Mouse (Mus musculus) ZHBTc4 (cell line): ENCODE data around the gene Tmem232.
A peak's percentile ranks its signal among the peaks of the same experiment; 100 is the strongest.
"Not testable (repeated sequence)": the region's sequence is repeated elsewhere in the genome, so short reads cannot be mapped to it uniquely, and the experiment has no call there.

Experiments used
- DNase-seq: peaks from one replicate; pipeline ENCODE4 v3.0.0-alpha.2; 2011; ENCODE audit warnings: low read depth, low spot score

Gene Tmem232

DNA sequence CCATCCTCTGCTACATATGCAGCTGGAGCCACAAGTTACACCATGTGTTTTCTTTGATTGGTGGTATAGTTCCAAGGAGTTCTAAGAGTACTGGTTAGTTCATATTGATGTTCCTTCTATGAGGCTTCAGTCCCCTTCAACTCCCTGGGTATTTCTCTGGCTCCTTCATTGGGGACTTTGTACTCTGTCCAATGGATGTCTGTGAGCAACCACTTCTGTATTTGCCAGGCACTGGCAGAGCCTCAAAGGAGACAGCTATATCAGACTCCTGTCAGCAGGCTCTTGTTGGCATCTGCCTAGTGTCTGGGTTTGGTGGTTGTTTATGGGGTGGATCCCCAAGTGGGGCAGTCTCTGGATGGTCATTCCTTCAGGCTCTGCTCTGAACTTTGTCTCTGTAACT lies 8.2 kb downstream of the Tmem232 start:
- not testable (repeated sequence) for DNase-seq

DNA sequence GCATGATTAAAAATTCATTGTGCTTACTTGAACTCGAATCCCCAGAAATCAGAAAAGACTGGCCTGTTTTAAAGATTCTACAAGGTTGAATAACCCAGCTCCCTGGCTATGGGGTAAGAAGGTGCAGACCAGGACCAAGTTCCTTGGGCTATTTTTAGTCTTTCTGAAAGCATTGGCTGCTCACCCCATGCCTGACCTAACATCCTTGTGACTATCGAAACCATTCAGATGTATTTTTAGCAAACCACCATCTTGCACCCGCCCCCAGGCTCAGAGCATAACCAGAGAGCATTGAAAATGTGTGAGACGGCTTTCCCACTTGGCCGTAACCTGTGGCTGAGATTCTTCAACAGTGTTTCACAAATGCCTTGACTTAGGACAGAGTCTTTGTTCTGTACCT lies 13.1 kb downstream of the Tmem232 start:
- no peak for DNase-seq

DNA sequence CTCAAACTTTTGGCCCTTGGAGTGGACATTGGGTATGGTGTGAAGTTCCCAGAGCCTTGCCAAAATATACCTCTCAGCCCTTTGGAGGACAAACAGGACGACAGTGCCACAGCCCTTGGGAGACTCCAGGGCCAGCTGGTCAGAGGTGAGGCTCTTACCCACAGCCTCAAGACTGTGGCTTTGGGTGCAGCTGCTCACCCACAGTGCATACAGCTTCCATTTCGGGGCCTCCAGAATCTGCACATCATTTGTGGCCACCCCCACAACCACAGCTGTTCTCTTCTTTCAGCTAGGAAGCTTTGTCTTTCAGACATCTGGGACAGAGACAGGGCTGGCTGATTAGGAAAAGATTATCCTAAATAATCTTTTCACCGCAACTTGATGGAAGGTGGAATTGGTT lies 27.1 kb downstream of the Tmem232 start:
- no peak for DNase-seq

DNA sequence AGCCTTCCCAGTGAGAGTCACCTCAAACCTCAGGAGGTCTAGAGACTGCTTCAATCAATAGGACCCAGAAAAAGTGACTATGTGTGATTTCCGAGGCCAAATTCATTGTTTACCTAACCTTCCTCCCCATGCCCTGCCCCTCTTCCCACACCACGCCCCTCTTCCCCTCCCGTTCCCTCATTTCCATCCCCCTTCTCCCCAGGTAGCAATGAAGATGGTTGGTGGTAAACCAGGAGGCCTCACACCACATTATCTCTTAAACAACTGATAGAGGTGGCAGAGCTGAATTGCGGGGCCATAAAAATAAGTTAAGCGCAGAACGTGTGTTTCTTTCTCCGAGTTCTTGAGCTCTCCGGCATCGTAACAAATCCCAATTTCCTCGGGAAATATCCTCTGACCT lies 55.9 kb downstream of the Tmem232 start:
- DNase-seq, result no peak

DNA sequence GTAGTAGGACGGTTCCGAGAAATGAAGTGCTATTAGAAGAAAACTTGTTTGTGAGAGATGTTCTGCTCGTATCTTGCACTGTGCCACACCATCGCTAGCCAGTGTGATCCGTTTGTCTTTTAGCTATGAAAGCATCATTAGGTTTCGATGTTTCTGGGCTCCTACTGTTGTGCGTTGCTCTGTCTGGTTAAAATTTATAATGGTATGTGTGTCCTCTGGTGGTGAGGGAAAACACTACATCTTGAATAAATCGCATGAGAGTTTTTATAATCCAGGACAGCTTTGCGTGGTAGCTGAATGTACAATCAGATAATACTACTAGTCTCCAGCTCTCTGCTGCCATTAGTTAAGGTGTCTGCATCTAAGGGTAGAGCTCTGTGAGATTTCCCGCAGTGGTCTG lies 63.8 kb downstream of the Tmem232 start:
- no peak for DNase-seq

DNA sequence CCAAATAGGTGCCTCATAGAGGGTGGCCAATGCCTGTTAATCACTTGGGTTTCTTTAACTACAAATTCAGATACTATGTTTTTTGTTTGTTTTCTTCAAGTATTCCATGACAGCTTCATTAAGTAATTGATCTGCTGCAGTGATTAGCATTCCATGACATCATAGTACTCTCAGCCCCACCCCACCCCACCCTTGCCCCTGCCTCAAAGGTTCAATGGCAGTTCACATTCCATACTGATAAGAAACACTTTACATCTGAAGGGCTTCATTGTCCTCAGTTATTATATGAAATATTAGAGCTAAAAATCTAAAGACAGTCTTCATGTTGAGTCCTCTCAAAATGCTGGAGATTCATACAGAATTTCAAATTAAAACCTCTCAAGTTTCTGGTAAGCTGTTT lies 89.8 kb downstream of the Tmem232 start:
- DNase-seq, result no peak

DNA sequence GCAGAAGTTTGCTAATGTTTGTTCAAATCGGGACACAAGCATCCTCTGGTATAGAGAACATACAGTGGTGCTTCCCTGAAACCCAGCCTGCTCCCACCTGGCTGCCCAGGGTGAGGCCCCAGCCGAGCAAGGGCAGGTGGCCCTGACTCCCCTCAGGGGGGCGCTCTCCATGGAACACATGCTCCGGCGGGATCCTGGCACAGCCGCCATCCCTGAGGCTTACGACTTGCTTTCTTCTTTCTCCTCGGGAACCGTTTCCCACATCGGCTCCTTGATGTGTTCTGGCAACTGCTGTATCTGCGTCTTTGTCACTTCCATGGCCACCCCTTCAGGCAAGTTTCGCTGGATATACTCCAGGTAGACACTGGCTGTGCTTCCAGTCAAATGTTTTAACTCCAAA lies 102.7 kb downstream of the Tmem232 start:
- DNase-seq, result peak; percentile 54

DNA sequence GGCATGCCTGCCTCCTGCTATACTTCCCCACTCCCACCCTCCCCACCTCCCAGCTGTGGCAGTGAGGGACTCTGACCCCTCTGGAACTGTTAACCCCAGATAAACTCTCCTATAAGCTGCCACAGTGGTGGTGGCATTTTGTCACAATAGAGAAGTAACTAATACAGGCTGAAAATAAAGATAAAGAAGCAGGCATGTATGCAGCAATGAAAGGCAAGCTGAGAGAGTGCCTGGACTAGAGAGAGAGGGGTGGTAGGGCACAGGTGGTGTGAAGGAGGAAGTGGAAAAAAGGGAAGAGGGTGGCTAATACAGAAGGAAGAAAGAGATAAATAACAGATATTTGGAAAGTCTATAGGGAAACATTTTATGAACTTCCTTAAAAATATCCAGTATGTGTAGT lies 121.5 kb downstream of the Tmem232 start:
- no peak for DNase-seq

DNA sequence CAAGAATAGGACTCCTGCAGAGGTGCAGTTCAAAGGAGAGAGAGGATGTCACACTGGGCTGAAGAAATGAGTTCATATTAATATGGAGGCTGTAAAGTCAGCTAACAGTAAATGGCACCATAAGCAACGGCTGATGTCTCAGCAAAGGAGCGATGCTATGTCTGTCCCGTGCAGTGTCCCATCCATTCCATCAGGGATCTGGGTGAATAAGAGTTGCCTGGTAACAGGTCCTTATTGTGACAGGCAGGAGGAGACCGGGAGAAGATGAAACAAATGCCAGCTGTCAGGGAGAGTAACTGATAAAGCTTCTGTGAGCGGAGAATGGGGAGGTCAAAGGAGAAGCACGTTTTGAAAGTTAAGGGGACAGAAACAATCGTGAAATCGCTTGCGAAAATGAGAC lies 135.3 kb downstream of the Tmem232 start:
- no peak for DNase-seq

DNA sequence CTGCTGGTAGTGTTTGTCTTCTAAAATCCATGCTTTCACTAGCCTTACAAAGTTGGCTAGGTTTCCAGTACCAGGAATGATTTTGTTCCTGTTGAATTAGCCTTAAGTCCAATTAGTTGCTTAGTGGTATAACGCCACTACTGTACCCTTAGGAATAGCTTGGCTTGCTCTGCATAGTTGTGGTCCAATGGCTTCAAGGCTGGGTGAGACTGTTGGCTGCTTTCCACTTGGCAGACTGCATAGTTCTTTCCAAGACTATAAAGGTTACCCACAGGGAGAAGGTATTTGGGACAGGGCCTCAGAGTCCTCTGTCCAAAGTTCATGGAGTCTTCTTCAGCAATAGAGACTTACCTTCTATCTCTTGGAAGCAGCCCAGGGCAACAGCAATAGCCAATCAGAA lies 139.7 kb downstream of the Tmem232 start:
- DNase-seq, result no peak

DNA sequence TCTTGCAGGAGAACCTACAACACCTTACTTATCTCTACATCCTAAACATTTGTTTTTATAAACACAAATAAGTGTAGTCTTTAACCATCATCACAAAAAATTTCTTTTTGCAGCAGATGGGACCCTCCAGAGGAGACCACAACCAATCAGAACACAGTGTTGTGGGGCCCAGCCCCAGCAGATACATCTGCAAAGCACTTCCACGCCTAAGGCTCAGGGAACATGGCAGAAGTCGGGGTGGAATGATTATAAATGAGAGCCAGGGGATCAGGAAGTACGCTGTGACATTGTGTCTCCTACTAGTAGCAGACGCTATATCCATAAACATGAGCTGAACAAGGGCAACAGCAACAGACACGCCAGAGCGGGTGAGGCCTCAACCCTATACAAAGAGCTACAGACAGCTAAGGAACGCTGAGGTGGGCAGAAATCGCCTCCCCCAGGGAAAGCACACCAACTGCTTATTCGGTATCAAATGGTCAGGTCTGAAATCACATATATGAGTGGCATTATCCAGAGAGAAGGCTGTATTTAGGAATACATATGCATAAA lies 156.1 kb downstream of the Tmem232 start:
- no peak for DNase-seq

DNA sequence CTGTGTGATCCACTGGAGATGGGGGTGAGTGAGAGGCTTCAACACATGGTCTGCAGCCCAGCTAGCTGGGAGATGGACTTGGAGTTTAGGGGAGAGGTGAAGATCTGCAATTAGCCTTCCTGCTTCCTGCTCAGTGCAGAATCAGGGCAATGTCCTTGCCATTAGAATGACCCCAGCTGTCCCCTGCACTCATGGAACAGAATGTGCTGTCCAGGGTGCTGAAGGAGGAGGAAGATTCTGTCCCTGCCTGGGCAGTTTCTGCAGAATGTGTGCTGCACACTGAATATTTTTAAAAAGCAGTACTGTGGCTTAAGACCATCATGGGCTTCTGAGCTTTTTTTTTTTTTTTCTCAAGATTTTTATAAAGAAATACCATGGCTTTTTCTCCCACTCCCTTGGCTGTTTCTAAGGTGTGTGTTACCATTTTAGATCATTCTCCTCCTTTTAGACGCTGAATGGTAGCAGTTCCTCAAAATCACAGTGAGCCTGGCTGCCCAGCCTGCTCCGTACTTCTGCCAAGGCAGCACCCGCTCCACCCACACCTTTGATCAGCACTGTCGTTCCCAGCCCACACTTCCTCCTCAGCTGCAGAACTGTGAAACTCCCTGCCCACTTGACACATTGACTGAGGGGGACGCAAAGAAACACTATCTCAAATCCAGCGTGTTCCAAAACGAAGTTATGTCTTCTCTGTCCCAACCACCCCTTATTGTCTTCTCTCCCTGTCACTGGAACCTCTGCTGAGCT lies 170.4 kb downstream of the Tmem232 start:
- DNase-seq, result peak; percentile 44

DNA sequence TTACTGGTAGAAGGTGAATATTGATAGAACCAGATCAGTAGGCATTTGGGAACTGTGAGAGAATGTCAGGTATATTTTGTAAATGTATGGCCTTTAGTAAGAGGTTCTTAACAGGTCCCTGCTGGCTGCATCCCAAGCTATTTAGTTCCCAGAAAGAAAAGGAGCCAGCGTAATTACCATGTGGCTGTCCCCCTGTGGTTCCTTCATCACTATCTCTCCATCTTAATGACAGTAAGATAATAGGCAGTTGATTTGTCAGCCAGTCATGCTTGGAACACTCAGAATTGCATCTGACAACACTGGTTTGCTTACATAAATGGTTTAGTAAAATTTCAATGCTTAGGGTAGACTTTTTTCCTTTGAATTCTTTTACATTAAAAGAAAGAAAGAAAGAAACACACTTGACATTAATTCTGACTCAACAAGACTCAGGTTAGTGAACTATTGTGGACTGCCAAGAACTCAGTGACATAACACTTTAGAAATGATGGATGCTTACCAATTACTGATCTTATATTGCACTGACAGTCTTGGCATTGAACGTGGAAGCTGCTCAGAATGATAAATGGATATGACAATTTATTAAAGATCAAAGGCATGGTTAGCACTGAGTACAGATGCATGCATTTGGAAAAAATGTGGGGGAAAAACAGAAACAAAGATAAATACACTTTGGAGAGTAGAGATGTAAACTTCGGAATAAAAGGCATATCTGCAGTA lies 174.9 kb downstream of the Tmem232 start:
- no peak for DNase-seq

DNA sequence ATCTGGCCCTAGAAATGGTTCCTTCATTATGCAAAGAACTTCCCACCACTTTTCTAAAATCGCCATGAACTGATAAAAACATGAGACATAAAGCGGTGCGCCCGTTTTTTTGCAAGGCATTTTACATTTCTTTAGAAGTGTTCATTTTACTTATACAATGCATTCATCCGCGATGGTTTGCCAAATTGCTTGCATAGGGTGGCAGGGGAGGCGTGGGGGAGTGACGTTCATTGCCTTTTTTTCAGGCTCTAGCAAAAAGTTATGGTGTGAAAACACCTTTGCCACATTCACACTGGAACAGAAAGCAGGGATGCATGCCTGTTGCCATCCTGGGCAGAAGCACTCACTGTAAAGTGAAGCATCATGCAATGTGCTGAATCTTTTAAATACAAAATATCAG lies 188.7 kb downstream of the Tmem232 start:
- DNase-seq, result no peak

DNA sequence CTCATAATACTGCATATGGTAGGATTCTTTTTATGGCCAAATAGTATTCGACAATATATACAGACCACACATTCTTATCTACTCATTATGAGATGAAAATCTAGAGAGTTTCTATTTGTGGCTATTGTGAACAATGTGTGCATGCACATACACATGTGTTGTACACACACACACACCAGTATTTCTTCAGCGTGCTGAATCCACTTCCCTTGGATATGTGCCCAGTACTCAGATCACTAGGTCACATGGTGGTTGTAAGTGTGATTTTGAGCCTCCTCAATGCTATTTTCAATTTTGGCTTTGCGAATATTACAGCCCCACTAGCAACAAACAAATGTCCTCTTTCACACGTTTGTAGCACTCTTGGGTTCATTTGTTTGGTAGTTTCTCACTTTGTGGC lies 200.6 kb downstream of the Tmem232 start:
- no peak for DNase-seq

DNA sequence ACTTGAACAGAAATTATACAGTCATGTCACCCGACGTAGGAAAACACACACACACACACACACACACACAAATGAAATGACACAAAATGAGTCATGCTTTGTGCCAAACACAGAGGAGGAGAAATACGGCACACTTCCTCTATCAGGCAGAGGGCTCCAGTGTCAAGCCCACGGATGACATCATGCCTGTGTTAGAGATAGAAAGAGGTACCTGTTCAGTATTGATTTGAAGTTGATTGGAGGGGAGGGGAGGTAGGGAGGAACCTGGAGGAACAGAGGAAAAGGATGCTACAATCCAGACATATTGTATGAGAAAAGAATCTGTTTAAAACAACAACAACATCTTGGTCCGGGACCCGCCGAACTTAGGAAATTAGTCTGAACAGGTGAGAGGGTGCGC lies 209.8 kb downstream of the Tmem232 start:
- peak; percentile 50 for DNase-seq

DNA sequence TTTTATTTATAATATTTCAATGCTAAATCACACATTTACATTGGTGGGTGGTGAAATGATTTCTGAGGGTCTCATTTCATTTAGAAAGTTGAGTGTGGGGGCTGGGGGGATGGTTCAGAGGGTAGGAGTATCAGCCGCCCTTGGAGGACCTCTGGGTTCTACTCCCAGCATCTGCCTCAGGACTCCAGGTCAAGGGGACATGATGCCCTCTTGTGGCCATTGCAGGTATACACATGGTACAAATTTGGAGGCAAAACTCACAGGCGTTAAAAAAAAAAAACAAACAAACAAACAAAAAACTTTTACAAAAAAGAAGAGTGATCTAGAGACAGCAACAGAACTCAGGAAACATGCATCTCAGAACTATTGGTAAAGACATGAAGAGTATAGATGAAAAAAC lies 215.3 kb downstream of the Tmem232 start:
- DNase-seq, result peak; percentile 73

DNA sequence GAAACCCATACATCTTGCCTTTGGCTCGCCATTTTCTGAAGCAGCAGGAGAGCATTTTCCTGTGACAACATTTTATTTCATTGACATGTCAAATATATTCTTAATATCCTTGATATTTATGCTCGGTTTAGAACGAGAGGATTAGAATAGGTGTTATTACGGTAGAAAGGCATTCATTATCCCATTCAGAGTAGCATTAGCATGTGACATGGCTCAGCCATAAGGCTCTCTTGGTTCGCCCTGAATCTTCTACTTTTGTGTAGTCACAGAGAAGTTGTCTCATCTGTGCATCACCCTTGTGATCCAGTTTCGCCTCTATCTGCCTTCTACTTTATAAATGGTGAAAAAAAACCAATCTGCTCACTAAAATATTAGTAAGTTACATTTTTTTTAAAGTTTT lies 220.0 kb downstream of the Tmem232 start:
- DNase-seq, result no peak

DNA sequence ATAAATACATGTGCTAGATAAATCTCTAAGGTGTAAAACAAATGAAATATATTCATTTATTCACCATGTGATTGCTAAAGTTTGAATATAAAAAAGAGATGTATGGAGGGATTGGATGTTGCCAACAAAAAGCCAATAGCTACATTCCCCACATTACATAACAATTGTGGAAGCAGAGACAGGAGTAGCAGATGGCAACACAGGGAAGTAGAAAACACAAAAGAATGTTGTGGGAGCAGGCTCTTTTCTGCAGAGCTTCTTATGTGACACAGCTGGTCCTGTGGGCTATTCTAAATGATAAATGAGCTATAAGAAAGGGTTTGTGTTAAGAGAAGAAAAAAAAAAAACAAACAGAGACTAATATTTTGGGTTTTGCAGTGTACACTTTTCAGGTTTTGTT lies 240.6 kb downstream of the Tmem232 start:
- no peak for DNase-seq

DNA sequence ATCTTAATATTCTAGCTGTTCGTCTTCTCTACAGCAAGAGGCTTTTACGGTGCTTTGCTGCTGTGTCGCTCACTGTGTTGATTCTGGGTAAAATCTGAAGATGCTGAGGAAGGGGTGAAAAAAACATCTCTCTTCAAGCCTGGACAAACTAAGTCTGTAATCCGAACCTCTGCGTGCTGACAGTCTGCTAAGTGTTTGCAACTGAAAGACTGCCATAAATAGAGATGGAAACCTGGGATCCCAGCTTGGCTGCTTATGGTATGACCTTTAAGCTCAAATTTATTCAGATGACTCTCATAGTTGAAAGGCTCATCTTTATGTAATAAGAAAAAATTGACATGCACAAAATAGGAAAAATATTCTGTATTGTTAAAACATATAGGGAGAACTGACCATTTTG lies 242.8 kb downstream of the Tmem232 start:
- DNase-seq, result no peak

DNA sequence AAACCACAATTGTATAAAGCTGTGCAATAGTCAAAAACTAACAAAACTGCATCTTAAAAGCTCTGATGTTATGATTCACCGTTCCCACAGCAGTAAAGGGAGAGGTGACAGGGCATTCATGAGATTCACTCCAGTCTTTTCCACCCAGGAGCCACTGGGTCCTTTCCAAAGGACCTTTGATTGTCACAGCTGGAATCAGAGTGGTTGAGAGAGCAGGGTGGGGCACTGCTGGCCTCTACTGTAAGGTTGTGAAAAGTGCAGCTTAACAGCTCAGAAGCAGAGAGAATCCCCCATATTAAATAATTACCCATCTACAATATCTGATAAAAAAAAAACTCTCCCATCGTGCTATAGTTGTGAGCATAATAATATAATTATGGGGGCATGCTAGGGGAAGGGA lies 288.4 kb downstream of the Tmem232 start:
- peak; percentile 71 for DNase-seq

DNA sequence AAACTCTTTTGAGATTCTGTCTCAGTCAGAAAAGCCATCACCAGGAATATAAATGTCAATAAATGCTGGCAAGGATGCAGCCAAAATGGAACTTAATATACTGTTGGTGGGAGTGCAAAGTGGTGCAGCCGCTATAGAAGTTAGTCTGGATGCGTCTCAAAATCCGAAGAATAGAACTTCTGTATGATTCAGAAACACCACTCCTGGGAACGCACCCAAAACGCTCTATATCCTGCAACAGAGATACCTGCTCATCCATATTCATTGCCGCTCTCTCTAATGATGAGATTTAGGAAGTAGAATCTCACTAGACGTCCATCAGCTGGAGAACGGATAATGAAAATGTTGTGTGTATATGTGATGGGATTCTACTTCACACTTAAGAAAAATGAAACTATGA lies 290.3 kb downstream of the Tmem232 start:
- no peak for DNase-seq

DNA sequence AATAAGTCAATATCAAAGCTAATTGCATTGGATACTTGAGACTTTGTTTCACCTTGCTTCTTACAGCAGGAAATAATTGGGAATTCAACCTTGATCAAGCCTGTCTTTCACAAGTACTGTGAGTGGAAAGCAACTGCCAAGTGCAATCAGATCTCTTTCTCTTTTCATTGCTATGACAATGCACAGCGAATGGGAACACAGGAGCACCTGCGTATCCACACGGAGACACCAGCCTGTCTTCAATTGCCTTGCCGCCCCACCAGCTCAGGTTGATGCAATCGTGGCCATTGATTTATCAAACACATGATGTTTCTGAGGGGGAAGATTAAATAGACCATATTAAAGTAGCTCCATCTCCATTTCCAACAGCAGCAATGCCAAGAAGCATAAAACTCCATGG lies 296.9 kb downstream of the Tmem232 start:
- DNase-seq, result no peak
